Mouse (Mus musculus): ENCODE measurements around the gene Cntrob.
A peak's percentile ranks its signal among the peaks of the same experiment; 100 is the strongest.

GRCm38 (mm10) chr11:69251135-69251842 lies 72.3 kb downstream of the Cntrob start:
- TF ChIP-seq CTCF (IDR thresholded peaks at IDR 0.05; ENCODE audit: extremely low read depth, insufficient read depth, insufficient read length, insufficient replicate concordance): peak; percentile 50; the same call in 1 of the 2 replicates
- TF ChIP-seq POLR2A (IDR thresholded peaks at IDR 0.05; ENCODE audit: low read depth, low read length): no peak

Measured in spleen, adult 2 months (tissue).